Mouse (Mus musculus): Measurements from ENCODE around the gene Col16a1.

DNA sequence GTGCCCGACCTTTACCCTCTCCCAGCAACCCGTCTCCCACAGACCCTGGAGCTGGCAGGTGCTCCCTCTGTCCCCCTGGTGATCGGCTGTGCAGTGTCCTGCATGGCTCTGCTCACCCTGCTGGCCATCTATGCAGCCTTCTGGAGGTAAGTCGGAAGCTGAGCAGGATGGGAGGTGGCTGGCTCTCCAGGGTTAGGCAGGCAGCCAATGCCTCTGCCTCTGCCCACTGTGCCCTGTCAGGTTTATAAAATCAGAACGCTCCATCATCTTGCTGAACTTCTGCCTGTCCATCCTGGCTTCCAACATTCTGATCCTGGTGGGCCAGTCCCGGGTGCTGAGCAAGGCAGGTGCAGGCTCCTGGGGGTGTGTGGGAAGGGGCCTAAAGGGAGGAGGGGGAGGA, 35.4 kb upstream of the Col16a1 start:
- TF ChIP-seq POLR2A (IDR thresholded peaks at IDR 0.05; ENCODE audit: borderline replicate concordance, extremely low read depth, insufficient read depth, insufficient read length, poor library complexity, severe bottlenecking) = no peak
- TF ChIP-seq CTCF (IDR thresholded peaks at IDR 0.05; ENCODE audit: borderline replicate concordance, extremely low read depth, insufficient read depth, insufficient read length) = no peak
